Mouse (Mus musculus) 3134 (cell line): ENCODE measurements around the gene Ssna1.
"Not testable (repeated sequence)": the region's sequence is repeated elsewhere in the genome, so short reads cannot be mapped to it uniquely, and the experiment has no call there.

Source experiments
- DNase-seq: peaks from one replicate; pipeline ENCODE4 v3.0.0-alpha.2; 2011; ENCODE audit warnings: low spot score; ENCODE audit not compliant: insufficient read length; ENCODE audit errors: extremely low read depth

Gene Ssna1

GRCm38 (mm10) chr2:25262795-25263622 is 9.2 kb downstream of the Ssna1 start:
- peak; percentile 66 for DNase-seq

- DNase-seq, result peak; percentile 89
Measured at GRCm38 (mm10) chr2:25262291-25262767, 9.9 kb downstream of the Ssna1 start, which contains the start of gene Tprn. TSS of gene Tprn (plus strand) at chr2:25262618.

- no peak for DNase-seq
Measured at GRCm38 (mm10) chr2:25261870-25262269, 10.4 kb downstream of the Ssna1 start.

GRCm38 (mm10) chr2:25258887-25259286 is 13.4 kb downstream of the Ssna1 start:
- no peak for DNase-seq

- not testable (repeated sequence) for DNase-seq
Measured at GRCm38 (mm10) chr2:25257250-25257649, 15.0 kb downstream of the Ssna1 start.

GRCm38 (mm10) chr2:25256443-25257109 is 15.7 kb downstream of the Ssna1 start:
- not testable (repeated sequence) for DNase-seq

- peak; percentile 83 for DNase-seq
Measured at GRCm38 (mm10) chr2:25255284-25255779, 16.9 kb downstream of the Ssna1 start, which contains the start of gene Tmem203. TSS of gene Tmem203 (plus strand) at chr2:25255439.

- DNase-seq, result no peak
Measured at GRCm38 (mm10) chr2:25252331-25252730, 19.9 kb downstream of the Ssna1 start.

- no peak for DNase-seq
Measured at GRCm38 (mm10) chr2:25246183-25247072, 25.8 kb downstream of the Ssna1 start, which contains the start of gene AL732309.1. TSS of gene AL732309.1 (minus strand) at chr2:25246863.

GRCm38 (mm10) chr2:25244144-25244543 is 28.1 kb downstream of the Ssna1 start:
- no peak for DNase-seq

GRCm38 (mm10) chr2:25243342-25243741 is 28.9 kb downstream of the Ssna1 start:
- DNase-seq, result no peak

GRCm38 (mm10) chr2:25242101-25242506 is 30.1 kb downstream of the Ssna1 start, which contains the start of the genes Rnf208 and Cysrt1:
TSS of gene Rnf208 (plus strand) at chr2:25242255.
TSS of gene Cysrt1 (minus strand) at chr2:25242452.
- DNase-seq, result no peak

- no peak for DNase-seq
Measured at GRCm38 (mm10) chr2:25241438-25241775, 30.8 kb downstream of the Ssna1 start.

- DNase-seq, result no peak
Measured at GRCm38 (mm10) chr2:25240723-25241437, 31.4 kb downstream of the Ssna1 start.

- DNase-seq, result no peak
Measured at GRCm38 (mm10) chr2:25240310-25240709, 31.9 kb downstream of the Ssna1 start.

GRCm38 (mm10) chr2:25239766-25240165 is 32.5 kb downstream of the Ssna1 start:
- DNase-seq, result no peak

- DNase-seq, result no peak
Measured at GRCm38 (mm10) chr2:25238106-25238505, 34.1 kb downstream of the Ssna1 start.

GRCm38 (mm10) chr2:25237522-25237921 is 34.7 kb downstream of the Ssna1 start:
- no peak for DNase-seq

GRCm38 (mm10) chr2:25236614-25237013 is 35.6 kb downstream of the Ssna1 start, which contains the start of gene Rnf224:
TSS of gene Rnf224 (minus strand) at chr2:25236787.
- DNase-seq, result no peak
